Mouse (Mus musculus): ENCODE measurements around the gene Cacnb4. TPM values are rescaled to one million over a fixed set of nuclear protein-coding genes. Genes with fewer than 3 reads are reported as not detected.

Gene Cacnb4
- polyA plus RNA-seq, 1 experiment, result not detected

DNA sequence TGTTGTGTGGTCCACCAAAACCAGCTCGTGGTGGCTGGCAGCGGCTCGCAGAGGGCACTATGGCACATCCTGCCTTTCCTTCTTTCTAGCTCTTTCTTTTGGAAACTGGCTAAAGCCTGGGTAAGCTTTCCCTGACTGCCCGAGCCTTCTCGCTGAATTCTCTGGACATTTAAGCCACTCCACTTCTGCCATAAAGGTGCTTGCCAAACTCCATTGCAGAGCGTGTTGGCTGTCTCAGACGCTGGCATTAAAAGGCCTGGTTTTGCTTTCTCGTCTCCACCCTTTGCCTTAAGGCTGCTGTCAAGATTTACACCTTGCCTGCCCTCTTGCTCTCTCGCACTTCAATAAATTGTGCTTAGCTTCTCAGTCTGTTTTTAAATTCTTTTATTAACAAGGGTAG is 139.5 kb downstream of the Cacnb4 start:
- Histone ChIP-seq H3K9me3 (ENCODE audit: control insufficient read depth, low read length) (no peaks in the 10 kb centered on the region), H3K4me1 (ENCODE audit: control insufficient read depth) (no peaks in the 10 kb centered on the region), H3K4me3 (replicated peaks) (no peak overlapping the region), H3K27me3 (ENCODE audit: control insufficient read depth) (no peaks in the 10 kb centered on the region), H3K36me3 (ENCODE audit: control insufficient read depth) (no peaks in the 10 kb centered on the region)
- TF ChIP-seq GATA1 (IDR thresholded peaks at IDR 0.05; ENCODE audit: low read length) (no peak), TAL1 (IDR thresholded peaks at IDR 0.05; ENCODE audit: low read length) (no peak)

DNA sequence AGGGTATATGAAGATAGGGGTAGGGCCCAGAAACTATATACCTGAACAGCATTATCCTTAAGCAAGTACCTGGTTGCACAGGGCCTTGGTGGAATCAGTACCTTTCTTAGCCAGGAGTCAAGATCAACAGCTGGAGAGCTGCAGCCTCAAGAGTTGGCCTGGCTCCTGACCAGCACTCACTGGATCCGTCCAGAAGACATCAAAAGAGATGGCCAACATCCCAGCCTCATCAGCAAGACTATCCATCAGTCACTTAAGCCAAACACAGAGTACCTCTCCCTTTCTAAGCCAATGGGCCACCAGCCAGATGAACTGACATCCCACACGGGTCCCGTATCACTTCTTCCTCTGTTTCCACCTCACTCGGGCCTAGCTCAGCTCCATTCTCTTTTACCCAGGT is 140.1 kb downstream of the Cacnb4 start:
- Histone ChIP-seq H3K4me1 (ENCODE audit: control insufficient read depth) (no peaks in the 10 kb centered on the region), H3K9me3 (ENCODE audit: control insufficient read depth, low read length) (no peaks in the 10 kb centered on the region), H3K4me3 (replicated peaks) (no peak overlapping the region), H3K27me3 (ENCODE audit: control insufficient read depth) (no peaks in the 10 kb centered on the region), H3K36me3 (ENCODE audit: control insufficient read depth) (no peaks in the 10 kb centered on the region)
- TF ChIP-seq TAL1 (IDR thresholded peaks at IDR 0.05; ENCODE audit: low read length), result no peak
- no peak for TF ChIP-seq GATA1 (IDR thresholded peaks at IDR 0.05; ENCODE audit: low read length)

DNA sequence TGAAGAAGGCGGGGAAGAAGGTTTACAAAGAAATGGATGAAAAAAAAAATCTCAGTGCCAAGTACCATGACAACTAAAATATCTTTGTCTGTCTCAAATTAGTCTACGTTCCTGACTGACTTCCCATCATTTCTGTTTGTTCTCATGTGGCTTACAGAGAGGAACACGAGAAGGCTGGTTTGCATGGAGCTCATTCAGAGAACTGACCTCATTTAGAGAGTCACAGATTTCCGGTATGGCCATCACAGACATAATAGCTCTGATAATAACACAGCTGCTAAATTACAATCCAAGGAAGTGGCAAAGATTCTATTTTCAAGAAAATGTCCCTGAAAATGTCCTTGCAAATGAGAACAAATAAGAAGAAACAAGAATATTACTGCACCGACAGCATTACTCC is 142.9 kb downstream of the Cacnb4 start:
- no peaks in the 10 kb centered on the region for H3K4me1 ChIP-seq (ENCODE audit: control insufficient read depth)
- no peak overlapping the region for H3K4me3 ChIP-seq (replicated peaks)
- no peaks in the 10 kb centered on the region for H3K36me3 ChIP-seq (ENCODE audit: control insufficient read depth)
- H3K9me3 ChIP-seq (ENCODE audit: control insufficient read depth, low read length), result no peaks in the 10 kb centered on the region
- no peaks in the 10 kb centered on the region for H3K27me3 ChIP-seq (ENCODE audit: control insufficient read depth)
- no peak for TF ChIP-seq TAL1 (IDR thresholded peaks at IDR 0.05; ENCODE audit: low read length)
- no peak for TF ChIP-seq GATA1 (IDR thresholded peaks at IDR 0.05; ENCODE audit: low read length)

DNA sequence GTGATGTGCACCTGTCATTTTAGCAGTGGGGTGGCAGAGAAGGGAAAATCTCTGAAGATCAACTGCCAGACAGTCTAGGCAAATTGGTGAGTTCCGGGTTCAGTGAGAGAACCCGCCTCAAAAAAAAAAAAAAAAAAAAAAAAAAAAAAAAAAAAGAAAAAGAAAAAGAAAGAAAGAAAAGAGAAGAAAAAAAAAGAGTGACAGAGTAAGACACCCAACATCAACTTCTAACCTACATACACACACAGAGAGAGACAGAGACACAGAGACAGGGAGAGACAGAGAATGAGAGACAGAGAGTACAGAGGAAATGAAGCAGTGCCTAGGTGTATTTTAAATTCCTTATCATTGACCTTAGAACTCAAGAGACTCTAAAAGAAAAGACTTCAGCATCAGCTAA is 146.1 kb downstream of the Cacnb4 start:
- Histone ChIP-seq H3K27me3 (ENCODE audit: control insufficient read depth) (no peaks in the 10 kb centered on the region), H3K9me3 (ENCODE audit: control insufficient read depth, low read length) (no peaks in the 10 kb centered on the region), H3K36me3 (ENCODE audit: control insufficient read depth) (no peaks in the 10 kb centered on the region), H3K4me1 (ENCODE audit: control insufficient read depth) (no peaks in the 10 kb centered on the region), H3K4me3 (replicated peaks) (no peak overlapping the region)
- no peak for TF ChIP-seq TAL1 (IDR thresholded peaks at IDR 0.05; ENCODE audit: low read length)
- no peak for TF ChIP-seq GATA1 (IDR thresholded peaks at IDR 0.05; ENCODE audit: low read length)

DNA sequence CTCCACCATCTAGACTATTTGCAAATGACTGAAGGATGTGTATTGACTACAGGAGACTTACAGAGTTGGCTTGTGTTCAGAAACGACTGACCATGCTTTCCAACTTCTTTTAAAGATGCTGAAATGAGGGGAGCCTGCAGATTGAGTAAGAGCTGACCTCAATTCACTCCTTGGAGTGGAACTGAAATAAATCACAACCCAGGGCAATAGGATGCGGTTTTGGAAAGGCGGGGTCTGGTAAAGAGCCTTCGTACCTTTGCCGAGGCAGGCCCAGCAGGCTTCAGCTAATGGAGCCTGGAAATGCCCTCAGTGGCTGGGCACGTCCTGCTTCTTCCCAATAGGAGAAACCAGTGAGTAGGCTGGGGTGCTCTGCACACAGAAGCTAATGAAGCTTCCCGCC is 147.4 kb downstream of the Cacnb4 start:
- Histone ChIP-seq H3K27me3 (ENCODE audit: control insufficient read depth) (no peaks in the 10 kb centered on the region), H3K4me3 (replicated peaks) (no peak overlapping the region), H3K36me3 (ENCODE audit: control insufficient read depth) (no peaks in the 10 kb centered on the region), H3K4me1 (ENCODE audit: control insufficient read depth) (no peaks in the 10 kb centered on the region), H3K9me3 (ENCODE audit: control insufficient read depth, low read length) (no peaks in the 10 kb centered on the region)
- no peak for TF ChIP-seq GATA1 (IDR thresholded peaks at IDR 0.05; ENCODE audit: low read length)
- no peak for TF ChIP-seq TAL1 (IDR thresholded peaks at IDR 0.05; ENCODE audit: low read length)

DNA sequence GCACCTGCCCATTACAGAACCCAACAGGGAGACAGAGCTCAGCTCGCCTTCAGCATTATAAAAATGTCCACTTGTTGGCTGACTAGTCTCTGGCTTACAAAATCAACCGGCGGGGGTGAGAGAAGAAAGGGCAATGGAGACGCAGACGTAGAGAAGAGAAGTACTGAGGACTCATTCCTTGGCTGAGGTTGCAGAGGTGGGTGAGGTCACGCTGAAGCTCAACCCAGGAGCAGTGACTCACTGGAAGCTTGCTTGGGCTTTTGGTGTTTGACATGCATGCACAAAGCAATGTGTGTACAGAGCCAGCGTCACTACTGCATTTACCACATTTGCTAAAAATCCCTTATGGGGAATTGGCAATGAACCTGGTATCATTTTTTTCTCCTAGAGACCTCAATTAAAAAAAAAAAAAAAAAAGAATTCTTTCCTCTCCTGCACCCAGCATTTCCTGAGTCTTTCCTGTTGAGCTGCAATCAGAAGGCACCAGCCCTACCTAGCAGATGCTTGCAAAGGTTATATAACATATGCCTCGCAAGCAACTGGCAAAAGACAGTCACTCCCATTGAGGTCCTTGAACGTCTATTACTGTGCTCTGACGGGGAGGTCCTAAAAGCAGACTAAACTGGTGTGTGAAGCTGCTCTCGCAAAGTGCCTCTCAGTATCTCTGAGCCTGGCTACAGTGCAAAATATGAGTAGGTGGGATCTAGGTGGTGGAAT is 150.6 kb downstream of the Cacnb4 start:
- H3K27me3 ChIP-seq (ENCODE audit: control insufficient read depth), result no peaks in the 10 kb centered on the region
- no peak overlapping the region for H3K4me3 ChIP-seq (replicated peaks)

DNA sequence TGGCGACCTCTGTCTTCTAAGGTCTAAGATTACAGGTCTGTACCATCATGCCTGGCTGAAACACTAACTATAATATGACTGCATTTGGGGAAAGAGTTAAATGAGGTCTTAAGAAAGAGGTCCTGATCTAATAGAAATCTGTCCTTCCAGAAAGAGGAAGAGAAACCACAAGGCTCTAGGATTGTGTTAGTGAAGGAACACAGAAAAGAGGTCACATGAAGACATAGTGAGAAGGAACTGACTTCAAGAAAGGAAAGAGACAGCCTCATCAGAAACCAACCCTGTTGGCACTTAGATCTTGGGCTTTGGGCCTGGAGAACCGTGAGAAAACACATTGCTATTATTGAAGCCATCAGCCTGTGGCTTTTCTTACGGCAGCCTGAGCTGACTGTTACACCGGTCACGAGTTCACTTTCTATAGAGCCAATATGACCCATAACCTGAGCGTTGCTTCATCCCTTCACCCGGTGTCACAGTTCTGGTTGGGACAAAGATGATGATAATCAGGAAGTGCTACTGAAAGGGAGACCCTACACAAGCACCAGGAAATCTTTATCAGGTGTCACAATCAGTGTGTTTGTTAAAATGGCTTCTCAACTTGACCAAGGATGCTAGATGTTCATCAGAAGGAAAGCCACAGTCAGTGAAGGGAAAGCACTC is 153.4 kb downstream of the Cacnb4 start:
- TF ChIP-seq TAL1 (IDR thresholded peaks at IDR 0.05; ENCODE audit: low read length) (no peak), GATA1 (IDR thresholded peaks at IDR 0.05; ENCODE audit: low read length) (no peak)
- no peaks in the 10 kb centered on the region for H3K4me1 ChIP-seq (ENCODE audit: control insufficient read depth)

More for the DNA sequence above, 150.6 kb downstream of the Cacnb4 start:
- H3K4me1 ChIP-seq (ENCODE audit: control insufficient read depth), result no peaks in the 10 kb centered on the region
- no peaks in the 10 kb centered on the region for H3K36me3 ChIP-seq (ENCODE audit: control insufficient read depth)
- TF ChIP-seq GATA1 (IDR thresholded peaks at IDR 0.05; ENCODE audit: low read length) (no peak), TAL1 (IDR thresholded peaks at IDR 0.05; ENCODE audit: low read length) (no peak)
- H3K9me3 ChIP-seq (ENCODE audit: control insufficient read depth, low read length), result no peaks in the 10 kb centered on the region

DNA sequence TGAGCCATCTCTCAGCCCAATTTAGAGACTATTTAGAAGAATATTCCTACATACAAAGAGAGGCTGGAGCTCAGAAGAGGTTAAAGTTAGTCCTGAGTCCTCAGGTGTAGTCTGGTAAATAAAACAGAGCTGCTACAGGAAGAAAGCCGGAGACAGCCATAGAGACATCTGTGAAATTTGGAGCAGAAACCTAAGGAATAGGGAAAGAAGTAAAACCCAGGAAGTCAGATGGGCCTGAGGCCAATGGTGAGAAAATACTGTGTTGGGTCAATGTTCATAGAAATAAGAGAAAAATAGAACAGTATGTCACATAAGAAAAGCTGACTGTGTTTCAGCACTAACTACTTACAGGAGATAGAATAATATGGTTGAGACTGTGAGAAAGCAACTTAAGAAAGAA is 155.6 kb downstream of the Cacnb4 start:
- no peaks in the 10 kb centered on the region for H3K4me1 ChIP-seq (ENCODE audit: control insufficient read depth)
- H3K27me3 ChIP-seq (ENCODE audit: control insufficient read depth), result no peaks in the 10 kb centered on the region
- TF ChIP-seq TAL1 (IDR thresholded peaks at IDR 0.05; ENCODE audit: low read length) (no peak), GATA1 (IDR thresholded peaks at IDR 0.05; ENCODE audit: low read length) (no peak)
- no peaks in the 10 kb centered on the region for H3K36me3 ChIP-seq (ENCODE audit: control insufficient read depth)
- no peaks in the 10 kb centered on the region for H3K9me3 ChIP-seq (ENCODE audit: control insufficient read depth, low read length)
- no peak overlapping the region for H3K4me3 ChIP-seq (replicated peaks)

More for the DNA sequence above, 153.4 kb downstream of the Cacnb4 start:
- Histone ChIP-seq H3K36me3 (ENCODE audit: control insufficient read depth) (no peaks in the 10 kb centered on the region), H3K4me3 (replicated peaks) (no peak overlapping the region), H3K27me3 (ENCODE audit: control insufficient read depth) (no peaks in the 10 kb centered on the region), H3K9me3 (ENCODE audit: control insufficient read depth, low read length) (no peaks in the 10 kb centered on the region)

DNA sequence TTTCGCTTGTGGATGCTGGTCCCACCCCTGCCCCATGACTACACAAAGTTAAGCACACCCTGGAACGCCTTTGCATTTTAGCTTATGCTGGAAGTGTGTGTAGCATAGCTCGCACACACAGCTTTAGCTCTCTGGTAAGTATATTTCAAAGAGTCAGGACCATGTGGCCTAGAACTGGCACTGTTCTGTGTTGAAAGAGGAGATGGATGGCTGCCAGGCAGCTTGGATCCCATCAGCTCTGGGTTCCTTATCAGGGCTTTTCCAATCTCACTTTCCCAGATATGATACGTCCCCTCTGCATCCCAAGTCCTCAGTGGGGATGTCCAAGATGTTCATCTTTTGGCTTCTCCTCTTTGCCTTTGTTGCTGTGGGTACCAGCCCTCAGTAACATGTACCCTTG is 157.9 kb downstream of the Cacnb4 start:
- no peak overlapping the region for H3K4me3 ChIP-seq (replicated peaks)
- TF ChIP-seq TAL1 (IDR thresholded peaks at IDR 0.05; ENCODE audit: low read length) (no peak), GATA1 (IDR thresholded peaks at IDR 0.05; ENCODE audit: low read length) (no peak)
- no peaks in the 10 kb centered on the region for H3K9me3 ChIP-seq (ENCODE audit: control insufficient read depth, low read length)
- H3K4me1 ChIP-seq (ENCODE audit: control insufficient read depth), result no peaks in the 10 kb centered on the region
- no peaks in the 10 kb centered on the region for H3K36me3 ChIP-seq (ENCODE audit: control insufficient read depth)
- H3K27me3 ChIP-seq (ENCODE audit: control insufficient read depth), result no peaks in the 10 kb centered on the region

Data from erythroblast, embryonic 14.5 days (primary cell).